Mouse (Mus musculus) spleen, adult 12 weeks (tissue): Measurements from ENCODE around the gene Mesp2.

ENCODE experiments used
- DNase-seq: peaks from one replicate; pipeline ENCODE4 v3.0.0; 2022; ENCODE audit warnings: low spot score

Mesp2 gene

DNA sequence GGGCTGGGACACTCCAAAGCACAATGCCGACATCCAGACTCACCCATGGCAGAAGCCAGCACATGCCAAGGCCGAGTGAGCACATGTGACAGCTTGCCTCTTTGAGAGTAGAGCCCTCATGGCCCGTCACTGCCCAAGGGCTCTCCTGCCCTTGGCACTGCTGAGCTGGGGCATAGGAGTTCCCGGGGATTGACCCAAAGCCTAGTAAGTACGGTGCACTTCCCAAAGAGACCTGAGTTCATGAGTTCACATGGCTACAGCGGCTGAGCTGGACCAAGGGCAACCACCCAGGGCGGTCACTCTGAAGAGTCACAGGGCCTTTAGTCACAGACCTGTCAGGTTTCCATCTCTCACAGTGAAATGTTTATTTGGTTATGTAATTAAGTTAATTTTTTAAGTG lies 2.0 kb upstream of the Mesp2 start:
- no peak for DNase-seq

- DNase-seq: no peak
Observed at GRCm38 (mm10) chr7:79813409-79813808, 2.9 kb downstream of the Mesp2 start.

GRCm38 (mm10) chr7:79818321-79818720 lies 7.8 kb downstream of the Mesp2 start:
- no peak for DNase-seq

DNA sequence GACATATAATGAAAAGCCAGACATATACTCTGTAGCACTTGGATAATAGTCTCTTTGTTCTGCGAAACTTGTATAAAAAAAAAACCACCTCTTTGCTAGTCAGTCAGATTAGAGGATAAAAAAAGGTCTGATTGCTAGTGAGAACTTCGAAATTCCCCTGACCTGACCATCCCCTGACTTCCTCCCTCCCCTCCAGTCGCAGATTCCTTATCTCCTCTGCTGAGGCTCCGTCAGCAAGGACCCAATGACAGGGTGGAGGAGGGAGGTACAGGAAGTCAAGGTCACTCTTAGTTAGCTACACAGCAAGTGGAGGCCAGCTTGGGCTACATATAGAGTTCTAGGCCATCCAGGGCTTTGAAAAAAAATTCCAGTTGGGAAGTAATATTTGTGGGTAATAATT lies 9.0 kb downstream of the Mesp2 start:
- no peak for DNase-seq

- DNase-seq: no peak
Observed at GRCm38 (mm10) chr7:79819996-79820395, 9.5 kb downstream of the Mesp2 start.

- no peak for DNase-seq
Observed at GRCm38 (mm10) chr7:79822092-79822695, 11.7 kb downstream of the Mesp2 start.

- DNase-seq: no peak
Observed at GRCm38 (mm10) chr7:79828341-79828740, 17.8 kb downstream of the Mesp2 start.

GRCm38 (mm10) chr7:79831145-79831544 lies 20.6 kb downstream of the Mesp2 start:
- no peak for DNase-seq

GRCm38 (mm10) chr7:79831585-79831984 lies 21.1 kb downstream of the Mesp2 start:
- DNase-seq: no peak

DNA sequence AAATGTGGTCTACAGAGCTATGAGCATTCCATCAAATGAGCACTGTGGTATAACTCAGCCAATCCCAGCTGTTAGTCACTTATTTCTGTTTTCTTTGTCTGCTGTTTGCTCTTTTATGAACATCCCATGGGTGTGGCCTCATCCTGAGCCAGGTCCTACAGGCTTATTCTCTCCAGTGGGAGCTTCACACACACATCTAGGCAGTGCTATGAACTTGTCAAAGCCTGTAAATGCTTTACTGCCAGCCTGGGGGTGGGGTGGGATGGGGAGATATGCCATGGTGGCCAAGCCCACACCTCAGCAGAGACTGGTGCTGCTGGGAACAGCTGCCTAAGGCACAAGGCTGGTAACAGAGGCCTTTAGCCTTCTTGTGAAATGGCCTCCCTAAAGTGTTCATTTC lies 22.5 kb downstream of the Mesp2 start:
- no peak for DNase-seq

GRCm38 (mm10) chr7:79835196-79835595 lies 24.7 kb downstream of the Mesp2 start:
- no peak for DNase-seq

DNA sequence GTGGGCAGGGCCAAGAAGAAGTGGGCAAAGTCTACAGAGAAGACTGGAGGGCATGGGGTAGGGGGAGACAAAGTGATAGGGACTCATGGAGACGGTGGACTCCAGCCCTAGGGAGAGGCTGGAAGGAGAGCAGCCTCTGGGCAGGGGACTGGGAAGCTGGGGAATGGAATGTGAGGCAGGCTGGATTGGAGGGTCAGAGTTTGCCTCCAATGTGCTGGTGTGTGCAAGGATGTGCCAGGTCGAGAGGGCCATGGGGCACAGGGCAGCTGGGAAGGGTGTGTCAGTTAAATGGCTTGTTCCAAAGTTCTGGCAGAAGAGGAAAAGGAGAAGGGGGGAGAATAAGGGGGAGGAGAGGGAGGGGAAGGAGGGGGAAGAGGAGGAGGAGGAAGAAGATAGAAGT lies 26.7 kb downstream of the Mesp2 start:
- DNase-seq: no peak

- DNase-seq: no peak
Observed at GRCm38 (mm10) chr7:79842163-79842562, 31.6 kb downstream of the Mesp2 start.

GRCm38 (mm10) chr7:79844090-79844802 lies 33.7 kb downstream of the Mesp2 start:
- DNase-seq: no peak

GRCm38 (mm10) chr7:79846342-79846741 lies 35.8 kb downstream of the Mesp2 start:
- no peak for DNase-seq

GRCm38 (mm10) chr7:79847456-79848451 lies 37.2 kb downstream of the Mesp2 start:
- no peak for DNase-seq

GRCm38 (mm10) chr7:79856305-79856704 lies 45.8 kb downstream of the Mesp2 start:
- no peak for DNase-seq

- no peak for DNase-seq
Observed at GRCm38 (mm10) chr7:79858202-79858934, 47.8 kb downstream of the Mesp2 start.

GRCm38 (mm10) chr7:79858956-79859630 lies 48.6 kb downstream of the Mesp2 start:
- no peak for DNase-seq

GRCm38 (mm10) chr7:79860811-79861210 lies 50.3 kb downstream of the Mesp2 start, which contains the start of gene Anpep:
Gene Anpep (minus strand): TSS chr7:79861059.
- DNase-seq: no peak

GRCm38 (mm10) chr7:79861794-79862193 lies 51.3 kb downstream of the Mesp2 start:
- no peak for DNase-seq
